Mouse (Mus musculus) ES-Bruce4 (cell line): Measurements from ENCODE around the gene Rho.

Experiments
- CTCF ChIP-seq: IDR thresholded peaks from one replicate; pipeline ENCODE4 v1.8.1; 2011; ENCODE audit warnings: low read depth, low read length
- POLR2A ChIP-seq: IDR thresholded peaks from one replicate; pipeline ENCODE4 v1.8.1; 2011; ENCODE audit warnings: low read length; ENCODE audit not compliant: insufficient read depth

- TF ChIP-seq POLR2A: no peak
- TF ChIP-seq CTCF: no peak
These were observed 40.7 kb downstream of the Rho start for GRCm38 (mm10) chr6:115972083-115972764.
